Mouse (Mus musculus) CH12.LX (cell line): Measurements from ENCODE around the gene Spata13. TPM values are rescaled to one million over a fixed set of nuclear protein-coding genes. Genes with fewer than 3 reads are reported as not detected.

Experiments used
- DNase-seq: peaks from one replicate; pipeline ENCODE4 v3.0.0-alpha.2; 2013; ENCODE audit errors: extremely low read depth
- H3K27ac ChIP-seq: 2 replicates; pipeline ENCODE4 v1.5.1; 2012; ENCODE audit warnings: low read depth, mild to moderate bottlenecking, control low read depth, moderate library complexity; ENCODE audit not compliant: insufficient read depth
- H3K27me3 ChIP-seq: replicated peaks from 2 replicates; pipeline ENCODE3; 2012; ENCODE audit warnings: inconsistent platforms
- H3K36me3 ChIP-seq, 2 experiments: replicated peaks in 1 of 2; 2 replicates each; pipeline versions ENCODE3 to v1.6.1; 2012; ENCODE audit warnings: inconsistent platforms in 1 of 2, low read length in 1 of 2, mild to moderate bottlenecking in 1 of 2, mixed read lengths in 1 of 2, moderate library complexity in 1 of 2; ENCODE audit not compliant: control insufficient read depth in 1 of 2, insufficient read depth in 1 of 2
- H3K4me1 ChIP-seq, 2 experiments: 2 replicates each; pipeline ENCODE4 v1.6.1; 2012; ENCODE audit warnings: inconsistent platforms in 1 of 2, moderate library complexity in 1 of 2; ENCODE audit not compliant: insufficient read depth in 2 of 2, control insufficient read depth in 1 of 2
- H3K4me2 ChIP-seq: 2 replicates; pipeline ENCODE4 v1.6.1; 2012; ENCODE audit warnings: low read depth, mild to moderate bottlenecking, control low read depth; ENCODE audit not compliant: poor library complexity, insufficient read depth, severe bottlenecking
- H3K4me3 ChIP-seq, 3 experiments: fragments of 150-350 bp in 1 of 3; sonication (generic) in 1 of 3; replicated peaks in 1 of 3; 2 replicates each; pipeline versions ENCODE3 to v1.5.1; 2011 to 2012; ENCODE audit warnings: low read depth in 2 of 3, low read length in 2 of 3, mild to moderate bottlenecking in 2 of 3, moderate library complexity in 2 of 3, control low read depth in 1 of 3, improper control_type of control experiment in 1 of 3, inconsistent platforms in 1 of 3, mixed read lengths in 1 of 3; ENCODE audit not compliant: poor library complexity in 1 of 3
- H3K79me2 ChIP-seq: replicated peaks from 2 replicates; pipeline ENCODE4 v1.6.1; 2012; ENCODE audit warnings: mild to moderate bottlenecking, moderate library complexity; ENCODE audit not compliant: control insufficient read depth, poor library complexity, insufficient read depth, severe bottlenecking; ENCODE audit errors: extremely low read depth
- H3K9ac ChIP-seq: 2 replicates; pipeline ENCODE4 v1.6.1; 2012; ENCODE audit warnings: low read depth, mild to moderate bottlenecking, control low read depth, moderate library complexity; ENCODE audit not compliant: insufficient read depth
- H3K9me3 ChIP-seq: replicated peaks from 2 replicates; pipeline ENCODE3; 2012; ENCODE audit warnings: low read length, inconsistent platforms, mixed read lengths
- BHLHE40 ChIP-seq: IDR thresholded peaks from 2 replicates; pipeline ENCODE4 v1.6.1; 2011; ENCODE audit warnings: mild to moderate bottlenecking, low read depth, low read length, improper control_type of control experiment
- CHD1 ChIP-seq: IDR thresholded peaks from 2 replicates; pipeline ENCODE4 v1.6.1; 2012; ENCODE audit warnings: low read depth, low read length, improper control_type of control experiment, inconsistent platforms
- CHD2 ChIP-seq: IDR thresholded peaks from 2 replicates; pipeline ENCODE4 v1.6.1; 2011; ENCODE audit warnings: low read length, improper control_type of control experiment
- E2F4 ChIP-seq: IDR thresholded peaks from 2 replicates; pipeline ENCODE4 v1.6.1; 2011; ENCODE audit warnings: low read depth, low read length, improper control_type of control experiment; ENCODE audit not compliant: insufficient replicate concordance
- EP300 ChIP-seq: IDR thresholded peaks from 2 replicates; pipeline ENCODE4 v1.6.1; 2011; ENCODE audit warnings: low read length, improper control_type of control experiment
- GABPA ChIP-seq: IDR thresholded peaks from 2 replicates; pipeline ENCODE4 v1.6.1; 2012; ENCODE audit warnings: low read depth, low read length, improper control_type of control experiment, inconsistent platforms; ENCODE audit not compliant: insufficient replicate concordance
- IRF4 ChIP-seq: IDR thresholded peaks from 2 replicates; pipeline ENCODE4 v1.6.1; 2014; ENCODE audit warnings: low read depth, mild to moderate bottlenecking, inconsistent platforms, low read length, improper control_type of control experiment
- JUN ChIP-seq: IDR thresholded peaks from 2 replicates; pipeline ENCODE4 v1.6.1; 2011; ENCODE audit warnings: low read depth, mild to moderate bottlenecking, low read length, improper control_type of control experiment, moderate library complexity; ENCODE audit not compliant: insufficient read depth
- JUND ChIP-seq: conservative IDR thresholded peaks from 2 replicates; pipeline ENCODE4 v1.6.1; 2011; ENCODE audit warnings: low read depth, low read length, improper control_type of control experiment
- KAT2A ChIP-seq: IDR thresholded peaks from 2 replicates; pipeline ENCODE4 v1.6.1; 2012; ENCODE audit warnings: low read length, improper control_type of control experiment, inconsistent platforms; ENCODE audit not compliant: insufficient replicate concordance
- MAFK ChIP-seq: IDR thresholded peaks from 2 replicates; pipeline ENCODE4 v1.6.1; 2011; ENCODE audit warnings: low read length, improper control_type of control experiment; ENCODE audit not compliant: insufficient replicate concordance
- MAZ ChIP-seq: IDR thresholded peaks from 2 replicates; pipeline ENCODE4 v1.6.1; 2012; ENCODE audit warnings: low read depth, mild to moderate bottlenecking, inconsistent platforms, low read length, improper control_type of control experiment, moderate library complexity
- MEF2A ChIP-seq: IDR thresholded peaks from 2 replicates; pipeline ENCODE4 v1.6.1; 2014; ENCODE audit warnings: low read depth, mild to moderate bottlenecking, inconsistent platforms, low read length, improper control_type of control experiment, borderline replicate concordance
- MYC ChIP-seq: IDR thresholded peaks from 2 replicates; pipeline ENCODE4 v1.6.1; 2011; ENCODE audit warnings: low read depth, mild to moderate bottlenecking, improper control_type of control experiment, low read length
- NELFE ChIP-seq: IDR thresholded peaks from 2 replicates; pipeline ENCODE4 v1.6.1; 2011; ENCODE audit warnings: low read depth, low read length, improper control_type of control experiment
- POLR2A ChIP-seq: IDR thresholded peaks from 2 replicates; pipeline ENCODE4 v1.6.1; 2011; ENCODE audit warnings: low read depth, mild to moderate bottlenecking, improper control_type of control experiment, low read length
- RAD21 ChIP-seq: IDR thresholded peaks from 2 replicates; pipeline ENCODE4 v1.6.1; 2011; ENCODE audit warnings: low read depth, mild to moderate bottlenecking, low read length, improper control_type of control experiment, moderate library complexity
- RCOR1 ChIP-seq: conservative IDR thresholded peaks from 2 replicates; pipeline ENCODE4 v1.6.1; 2012; ENCODE audit warnings: low read depth, mild to moderate bottlenecking, inconsistent platforms, low read length, improper control_type of control experiment
- SIN3A ChIP-seq: IDR thresholded peaks from 2 replicates; pipeline ENCODE4 v1.6.1; 2012; ENCODE audit warnings: low read length, improper control_type of control experiment, inconsistent platforms
- SMC3 ChIP-seq: IDR thresholded peaks from 2 replicates; pipeline ENCODE4 v1.6.1; 2011; ENCODE audit warnings: low read depth, low read length, improper control_type of control experiment
- TBP ChIP-seq: conservative IDR thresholded peaks from 2 replicates; pipeline ENCODE4 v1.6.1; 2011; ENCODE audit warnings: low read depth, low read length, improper control_type of control experiment
- TCF12 ChIP-seq: IDR thresholded peaks from 2 replicates; pipeline ENCODE4 v1.6.1; 2014; ENCODE audit warnings: low read depth, mild to moderate bottlenecking, inconsistent platforms, low read length, improper control_type of control experiment
- USF1 ChIP-seq: IDR thresholded peaks from 2 replicates; pipeline ENCODE4 v1.6.1; 2014; ENCODE audit warnings: low read depth, mild to moderate bottlenecking, inconsistent platforms, low read length, improper control_type of control experiment
- USF2 ChIP-seq: conservative IDR thresholded peaks from 2 replicates; pipeline ENCODE4 v1.6.1; 2011; ENCODE audit warnings: low read depth, low read length, improper control_type of control experiment
- ZC3H11A ChIP-seq: IDR thresholded peaks from 2 replicates; pipeline ENCODE4 v1.6.1; 2012; ENCODE audit warnings: low read depth, mild to moderate bottlenecking, inconsistent platforms, low read length, improper control_type of control experiment
- ZKSCAN1 ChIP-seq: IDR thresholded peaks from 2 replicates; pipeline ENCODE4 v1.6.1; 2012; ENCODE audit warnings: low read depth, inconsistent platforms, low read length, improper control_type of control experiment, borderline replicate concordance
- ZMIZ1 ChIP-seq: IDR thresholded peaks from 2 replicates; pipeline ENCODE4 v1.6.1; 2012; ENCODE audit warnings: low read depth, mild to moderate bottlenecking, inconsistent platforms, low read length, improper control_type of control experiment
- dilution Hi-C: fragments of 300-500 bp; cut with MboI; formaldehyde crosslinking; loops from 2 replicates; pipeline ENCODE4 v1.14.3; 2020; ENCODE audit warnings: low sequenced_read_pairs; ENCODE audit not compliant: extremely low pct_unique_long_range_greater_than_20kb, extremely low pct_ligation_motif_present
- in situ Hi-C: fragments of 300-500 bp; cut with MboI; formaldehyde crosslinking; loops from 3 replicates; pipeline ENCODE4 v1.14.3; 2019; ENCODE audit warnings: low sequenced_read_pairs, low pct_ligation_motif_present, low pct_unique_long_range_greater_than_20kb, mixed read lengths
- polyA plus RNA-seq: library from polyadenylated mRNA; unstranded; fragments of >175 nt; gene quantifications from 2 replicates; pipeline ENCODE4 v1.2.1, GENCODE M21; 2012; ENCODE audit warnings: low read depth; ENCODE audit not compliant: insufficient read length
- total RNA-seq, 2 experiments: library from RNA; depleted of rRNA; stranded (reverse); fragments of 300-350 nt in 1 of 2; fragments of >200 nt in 1 of 2; gene quantifications; 2 replicates each; pipeline ENCODE4 v1.2.3; 2012 to 2014

The Spata13 gene
- total and polyA plus RNA-seq, 3 experiments, result 11.6 to 15.9 (median 13.6) TPM

DNA sequence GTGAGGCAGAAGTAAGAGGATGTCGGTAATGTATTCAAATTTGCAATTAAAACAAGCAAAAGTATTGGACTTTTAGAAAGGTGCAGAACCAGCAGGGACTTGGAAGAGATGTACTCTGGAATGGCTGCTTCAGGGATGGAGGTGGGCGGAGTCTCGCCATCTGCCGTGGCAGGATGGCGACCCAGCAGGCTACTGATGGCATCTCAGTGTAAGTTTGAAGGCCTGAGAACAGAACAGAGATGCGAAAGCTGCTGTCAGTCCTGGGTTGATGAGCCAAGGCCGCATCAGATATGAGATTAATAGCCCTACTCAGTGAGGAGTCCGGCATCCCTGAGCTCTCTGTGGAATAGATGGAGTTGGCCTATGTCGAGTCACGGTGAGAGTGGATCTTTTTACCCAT, 65.2 kb downstream of the Spata13 start:
- no peaks in the 10 kb centered on the region for H3K36me3 ChIP-seq
- H3K4me1 ChIP-seq, result peaks cover 3 to 14% of the 10 kb centered on the region in 2 experiments; a peak in 1 of 4 replicates
- no peak for DNase-seq
- no peak for TF ChIP-seq BHLHE40
- no peak for TF ChIP-seq ZKSCAN1
- no peak for TF ChIP-seq ZC3H11A
- no peak for TF ChIP-seq POLR2A
- TF ChIP-seq JUND, result no peak
- TF ChIP-seq MYC, result no peak
- TF ChIP-seq E2F4, result no peak
- TF ChIP-seq MAZ, result no peak
- no peak for TF ChIP-seq USF1
- no peak for TF ChIP-seq ZMIZ1
- no peak for TF ChIP-seq SIN3A
- TF ChIP-seq CHD1, result no peak
- no peak for TF ChIP-seq GABPA
- TF ChIP-seq TBP, result no peak
- TF ChIP-seq KAT2A, result no peak
- TF ChIP-seq RCOR1, result no peak
- no peak for TF ChIP-seq IRF4
- TF ChIP-seq USF2, result no peak
- no peak overlapping the region for H3K9ac ChIP-seq
- dilution Hi-C loops, result no loop called here
- no peaks in the 10 kb centered on the region for H3K9me3 ChIP-seq
- H3K27me3 ChIP-seq, result no peaks in the 10 kb centered on the region
- in situ Hi-C loops, result loop anchor here (10.0 kb wide), 1 partner anchor 416 kb away; no protein-coding TSS in a partner anchor
- H3K27ac ChIP-seq, result no peak overlapping the region
- no peaks in the 10 kb centered on the region for H3K79me2 ChIP-seq
- no peak overlapping the region for H3K4me2 ChIP-seq
- no peak overlapping the region for H3K4me3 ChIP-seq

GRCm38 (mm10) chr14:60702377-60703140, 68.8 kb downstream of the Spata13 start:
- in situ Hi-C loops (no loop called here), dilution Hi-C loops (no loop called here)
- H3K27ac ChIP-seq, result no peak overlapping the region
- no peaks in the 10 kb centered on the region for H3K36me3 ChIP-seq
- TF ChIP-seq SMC3 (no peak), SIN3A (no peak), RAD21 (no peak), BHLHE40 (no peak), TCF12 (no peak), EP300 (no peak), USF1 (no peak), JUN (no peak), KAT2A (no peak), NELFE (no peak), MAZ (no peak), TBP (no peak), MEF2A (no peak), GABPA (no peak), ZKSCAN1 (no peak), USF2 (no peak), MAFK (no peak), JUND (no peak), RCOR1 (no peak), CHD2 (no peak)
- peaks cover 0 to 22% of the 10 kb centered on the region in 2 experiments; a peak in 2 of 4 replicates for H3K4me1 ChIP-seq
- H3K27me3 ChIP-seq, result no peaks in the 10 kb centered on the region
- no peak overlapping the region for H3K4me2 ChIP-seq
- H3K9ac ChIP-seq, result no peak overlapping the region
- no peak overlapping the region for H3K4me3 ChIP-seq
- no peaks in the 10 kb centered on the region for H3K9me3 ChIP-seq
- no peaks in the 10 kb centered on the region for H3K79me2 ChIP-seq
- DNase-seq, result no peak
